Mouse (Mus musculus): ENCODE data around the gene Cers6. TPM values are rescaled to one million over a fixed set of nuclear protein-coding genes. Genes with fewer than 3 reads are reported as not detected.

Cers6 gene
- polyA plus RNA-seq, 1 experiment from 2014 or later = 34.0 TPM

- no peak overlapping the region for H3K27ac ChIP-seq (ENCODE audit: low read depth, low read length)
- H3K4me1 ChIP-seq (ENCODE audit: control insufficient read depth, insufficient read depth, low read length) = no peaks in the 10 kb centered on the region; the same call in 1 of the 2 replicates
- no peak overlapping the region for H3K4me3 ChIP-seq (ENCODE audit: low read depth, low read length)
- no peaks in the 10 kb centered on the region for H3K36me3 ChIP-seq (ENCODE audit: control insufficient read depth, insufficient read depth, low read length)
- WGBS = 87% methylated on average over 5 of the region's 5 CpGs
- DNase-seq (ENCODE audit: low spot score, missing footprints) = no peak
- H3K9me3 ChIP-seq (ENCODE audit: control insufficient read depth, low read length) = no peaks in the 10 kb centered on the region
- no peaks in the 10 kb centered on the region for H3K27me3 ChIP-seq (ENCODE audit: control insufficient read depth, insufficient read depth, low read length)
- no peak for ATAC-seq (ENCODE audit: low FRiP score)
- H3K4me2 ChIP-seq = no peak overlapping the region
- H3K9ac ChIP-seq (ENCODE audit: low read length) = no peak overlapping the region
Observed at GRCm38 (mm10) chr2:69109246-69109645, 248.0 kb downstream of the Cers6 start.

GRCm38 (mm10) chr2:69109710-69110109 is 248.5 kb downstream of the Cers6 start:
- no peaks in the 10 kb centered on the region for H3K9me3 ChIP-seq (ENCODE audit: control insufficient read depth, low read length)
- no peak overlapping the region for H3K9ac ChIP-seq (ENCODE audit: low read length)
- 75% methylated on average over 7 of the region's 7 CpGs for WGBS
- no peak overlapping the region for H3K4me3 ChIP-seq (ENCODE audit: low read depth, low read length)
- H3K4me2 ChIP-seq = no peak overlapping the region
- H3K36me3 ChIP-seq (ENCODE audit: control insufficient read depth, insufficient read depth, low read length) = no peaks in the 10 kb centered on the region
- H3K4me1 ChIP-seq (ENCODE audit: control insufficient read depth, insufficient read depth, low read length) = no peaks in the 10 kb centered on the region; the same call in 1 of the 2 replicates
- no peaks in the 10 kb centered on the region for H3K27me3 ChIP-seq (ENCODE audit: control insufficient read depth, insufficient read depth, low read length)
- no peak overlapping the region for H3K27ac ChIP-seq (ENCODE audit: low read depth, low read length)
- DNase-seq (ENCODE audit: low spot score, missing footprints) = no peak
- ATAC-seq (ENCODE audit: low FRiP score) = no peak

- no peak overlapping the region for H3K9ac ChIP-seq (ENCODE audit: low read length)
- no peak overlapping the region for H3K27ac ChIP-seq (ENCODE audit: low read depth, low read length)
- peaks cover 3% of the 10 kb centered on the region; the same call in 1 of the 2 replicates for H3K36me3 ChIP-seq (ENCODE audit: control insufficient read depth, insufficient read depth, low read length)
- DNase-seq (ENCODE audit: low spot score, missing footprints) (no peak), ATAC-seq (ENCODE audit: low FRiP score) (no peak)
- no peaks in the 10 kb centered on the region for H3K27me3 ChIP-seq (ENCODE audit: control insufficient read depth, insufficient read depth, low read length)
- H3K9me3 ChIP-seq (ENCODE audit: control insufficient read depth, low read length) = peaks cover 2% of the 10 kb centered on the region; the same call in 1 of the 2 replicates
- no peaks in the 10 kb centered on the region for H3K4me1 ChIP-seq (ENCODE audit: control insufficient read depth, insufficient read depth, low read length)
- WGBS = 89% methylated on average over 5 of the region's 5 CpGs
- no peak overlapping the region for H3K4me3 ChIP-seq (ENCODE audit: low read depth, low read length)
- no peak overlapping the region for H3K4me2 ChIP-seq
Observed at GRCm38 (mm10) chr2:69112609-69113008, 251.4 kb downstream of the Cers6 start.

GRCm38 (mm10) chr2:69113829-69114547 is 252.7 kb downstream of the Cers6 start:
- DNase-seq (ENCODE audit: low spot score, missing footprints) (no peak), ATAC-seq (ENCODE audit: low FRiP score) (no peak)
- H3K9me3 ChIP-seq (ENCODE audit: control insufficient read depth, low read length) = peaks cover 2% of the 10 kb centered on the region; the same call in 1 of the 2 replicates
- peaks cover 3% of the 10 kb centered on the region; the same call in 1 of the 2 replicates for H3K36me3 ChIP-seq (ENCODE audit: control insufficient read depth, insufficient read depth, low read length)
- 92% methylated on average over 10 of the region's 10 CpGs for WGBS
- no peaks in the 10 kb centered on the region for H3K4me1 ChIP-seq (ENCODE audit: control insufficient read depth, insufficient read depth, low read length)
- no peak overlapping the region for H3K4me3 ChIP-seq (ENCODE audit: low read depth, low read length)
- no peaks in the 10 kb centered on the region for H3K27me3 ChIP-seq (ENCODE audit: control insufficient read depth, insufficient read depth, low read length)
- no peak overlapping the region for H3K4me2 ChIP-seq
- H3K27ac ChIP-seq (ENCODE audit: low read depth, low read length) = no peak overlapping the region
- no peak overlapping the region for H3K9ac ChIP-seq (ENCODE audit: low read length)

- ATAC-seq (ENCODE audit: low FRiP score) = no peak
- H3K4me2 ChIP-seq = no peak overlapping the region
- DNase-seq (ENCODE audit: low spot score, missing footprints) = no peak
Observed at GRCm38 (mm10) chr2:69115921-69116320, 254.7 kb downstream of the Cers6 start.

GRCm38 (mm10) chr2:69116767-69117166 is 255.5 kb downstream of the Cers6 start:
- Histone ChIP-seq H3K9me3 (ENCODE audit: control insufficient read depth, low read length) (peaks cover 2% of the 10 kb centered on the region; the same call in 1 of the 2 replicates), H3K36me3 (ENCODE audit: control insufficient read depth, insufficient read depth, low read length) (peaks cover 3% of the 10 kb centered on the region; the same call in 1 of the 2 replicates), H3K27me3 (ENCODE audit: control insufficient read depth, insufficient read depth, low read length) (no peaks in the 10 kb centered on the region), H3K9ac (ENCODE audit: low read length) (no peak overlapping the region), H3K4me2 (no peak overlapping the region), H3K27ac (ENCODE audit: low read depth, low read length) (no peak overlapping the region), H3K4me3 (ENCODE audit: low read depth, low read length) (no peak overlapping the region), H3K4me1 (ENCODE audit: control insufficient read depth, insufficient read depth, low read length) (no peaks in the 10 kb centered on the region)
- whole genome bisulfite sequencing = 86% methylated on average over 4 of the region's 4 CpGs
- DNase-seq (ENCODE audit: low spot score, missing footprints) (no peak), ATAC-seq (ENCODE audit: low FRiP score) (no peak)

More at GRCm38 (mm10) chr2:69115921-69116320, 254.7 kb downstream of the Cers6 start:
- H3K27me3 ChIP-seq (ENCODE audit: control insufficient read depth, insufficient read depth, low read length) = no peaks in the 10 kb centered on the region
- peaks cover 3% of the 10 kb centered on the region; the same call in 1 of the 2 replicates for H3K36me3 ChIP-seq (ENCODE audit: control insufficient read depth, insufficient read depth, low read length)
- H3K27ac ChIP-seq (ENCODE audit: low read depth, low read length) = no peak overlapping the region
- no peak overlapping the region for H3K9ac ChIP-seq (ENCODE audit: low read length)
- 90% methylated on average over 3 of the region's 3 CpGs for WGBS
- peaks cover 2% of the 10 kb centered on the region; the same call in 1 of the 2 replicates for H3K9me3 ChIP-seq (ENCODE audit: control insufficient read depth, low read length)
- no peak overlapping the region for H3K4me3 ChIP-seq (ENCODE audit: low read depth, low read length)
- H3K4me1 ChIP-seq (ENCODE audit: control insufficient read depth, insufficient read depth, low read length) = no peaks in the 10 kb centered on the region

- Histone ChIP-seq H3K9ac (ENCODE audit: low read length) (no peak overlapping the region), H3K4me2 (no peak overlapping the region), H3K36me3 (ENCODE audit: control insufficient read depth, insufficient read depth, low read length) (peaks cover 3% of the 10 kb centered on the region; the same call in 1 of the 2 replicates), H3K4me1 (ENCODE audit: control insufficient read depth, insufficient read depth, low read length) (no peaks in the 10 kb centered on the region), H3K4me3 (ENCODE audit: low read depth, low read length) (no peak overlapping the region), H3K27me3 (ENCODE audit: control insufficient read depth, insufficient read depth, low read length) (no peaks in the 10 kb centered on the region), H3K27ac (ENCODE audit: low read depth, low read length) (no peak overlapping the region), H3K9me3 (ENCODE audit: control insufficient read depth, low read length) (peaks cover 2% of the 10 kb centered on the region; the same call in 1 of the 2 replicates)
- 83% methylated on average over 1 of the region's 1 CpGs for WGBS
- DNase-seq (ENCODE audit: low spot score, missing footprints) = no peak
- no peak for ATAC-seq (ENCODE audit: low FRiP score)
Observed at GRCm38 (mm10) chr2:69118994-69119393, 257.8 kb downstream of the Cers6 start.

GRCm38 (mm10) chr2:69119718-69120117 is 258.5 kb downstream of the Cers6 start:
- H3K36me3 ChIP-seq (ENCODE audit: control insufficient read depth, insufficient read depth, low read length) = peaks cover 3% of the 10 kb centered on the region; the same call in 1 of the 2 replicates
- 68% methylated on average over 2 of the region's 2 CpGs for WGBS
- no peak for ATAC-seq (ENCODE audit: low FRiP score)
- peaks cover 2% of the 10 kb centered on the region; the same call in 1 of the 2 replicates for H3K9me3 ChIP-seq (ENCODE audit: control insufficient read depth, low read length)
- no peak overlapping the region for H3K27ac ChIP-seq (ENCODE audit: low read depth, low read length)
- H3K4me2 ChIP-seq = no peak overlapping the region
- H3K27me3 ChIP-seq (ENCODE audit: control insufficient read depth, insufficient read depth, low read length) = no peaks in the 10 kb centered on the region
- no peak for DNase-seq (ENCODE audit: low spot score, missing footprints)
- no peaks in the 10 kb centered on the region for H3K4me1 ChIP-seq (ENCODE audit: control insufficient read depth, insufficient read depth, low read length)
- H3K4me3 ChIP-seq (ENCODE audit: low read depth, low read length) = no peak overlapping the region
- no peak overlapping the region for H3K9ac ChIP-seq (ENCODE audit: low read length)

GRCm38 (mm10) chr2:69121681-69122080 is 260.4 kb downstream of the Cers6 start:
- H3K9ac ChIP-seq (ENCODE audit: low read length) = no peak overlapping the region
- no peak overlapping the region for H3K27ac ChIP-seq (ENCODE audit: low read depth, low read length)
- 80% methylated on average over 4 of the region's 4 CpGs for WGBS
- ATAC-seq (ENCODE audit: low FRiP score) = no peak
- no peaks in the 10 kb centered on the region for H3K36me3 ChIP-seq (ENCODE audit: control insufficient read depth, insufficient read depth, low read length)
- H3K27me3 ChIP-seq (ENCODE audit: control insufficient read depth, insufficient read depth, low read length) = no peaks in the 10 kb centered on the region
- DNase-seq (ENCODE audit: low spot score, missing footprints) = no peak
- no peaks in the 10 kb centered on the region; the same call in 1 of the 2 replicates for H3K9me3 ChIP-seq (ENCODE audit: control insufficient read depth, low read length)
- H3K4me2 ChIP-seq = no peak overlapping the region
- no peak overlapping the region for H3K4me3 ChIP-seq (ENCODE audit: low read depth, low read length)
- peaks cover 3% of the 10 kb centered on the region; the same call in 1 of the 2 replicates for H3K4me1 ChIP-seq (ENCODE audit: control insufficient read depth, insufficient read depth, low read length)
